Mouse (Mus musculus) thymus, postnatal 25 days (tissue): ENCODE results near the gene Get4.

Source experiments
- DNase-seq: peaks from one replicate; pipeline ENCODE4 v3.0.0; 2022

Gene Get4

GRCm38 (mm10) chr5:139285383-139286067, 33.4 kb downstream of the Get4 start:
- DNase-seq, result no peak

DNA sequence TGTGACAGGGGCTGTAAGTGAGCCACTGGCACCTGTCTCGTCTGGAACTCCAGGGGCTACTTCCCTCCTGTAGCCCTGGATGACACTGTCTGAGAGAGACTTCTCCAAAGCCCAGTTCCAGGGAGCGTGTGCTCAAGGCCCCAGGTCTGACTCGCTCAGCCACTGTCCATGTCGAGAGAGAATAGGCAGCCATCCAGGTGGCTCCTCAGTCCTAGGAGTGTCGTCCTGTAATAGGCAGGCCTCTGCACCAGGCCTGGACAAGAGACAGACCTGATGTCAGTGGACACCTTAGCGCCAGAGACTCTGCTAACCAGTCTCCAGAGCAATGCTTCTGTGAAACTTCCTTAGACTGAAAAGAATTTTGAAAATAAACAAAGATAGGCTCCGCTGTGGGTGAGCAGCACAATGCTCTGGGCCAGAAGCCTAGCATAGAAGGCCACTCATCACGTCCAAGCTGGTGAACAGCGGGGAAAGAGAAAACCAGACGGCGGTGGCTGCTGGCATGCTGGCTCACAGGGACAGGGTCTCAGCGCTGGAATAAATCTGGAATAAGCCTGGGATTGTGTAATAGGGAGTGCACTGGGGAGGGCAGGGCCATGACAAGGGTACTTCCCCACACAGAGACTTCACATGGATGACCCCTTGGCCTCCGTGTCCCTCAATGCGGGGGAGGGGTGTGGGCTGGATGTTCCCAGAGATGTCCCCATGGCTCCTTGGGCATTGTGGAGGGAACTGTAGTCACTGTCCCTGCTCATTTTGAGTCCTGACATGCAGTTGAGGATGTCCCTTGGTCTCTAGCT, 34.2 kb downstream of the Get4 start:
- no peak for DNase-seq

DNA sequence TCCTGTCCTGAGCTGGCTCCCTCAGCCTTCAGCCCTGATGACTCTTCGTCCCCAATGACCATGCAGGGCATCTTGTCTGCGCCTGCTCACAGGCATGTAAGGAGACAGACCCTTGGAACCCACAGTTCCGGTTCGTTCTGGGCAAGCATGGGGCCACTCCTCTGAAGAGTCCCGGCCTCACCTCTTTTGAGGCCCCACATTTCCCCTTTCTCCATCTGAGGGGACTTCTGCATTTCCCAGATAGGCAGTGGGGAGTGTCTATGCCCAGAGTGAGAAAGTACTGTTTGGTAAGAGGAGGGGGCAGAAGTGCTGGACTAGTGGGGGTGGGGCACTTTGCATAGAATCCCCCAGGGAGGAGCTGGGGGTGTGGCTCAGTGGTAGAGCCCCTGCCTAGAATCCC, 35.0 kb downstream of the Get4 start:
- no peak for DNase-seq

- no peak for DNase-seq
Observed at GRCm38 (mm10) chr5:139287787-139288186, 35.7 kb downstream of the Get4 start.

- no peak for DNase-seq
Observed at GRCm38 (mm10) chr5:139288591-139288990, 36.5 kb downstream of the Get4 start.

DNA sequence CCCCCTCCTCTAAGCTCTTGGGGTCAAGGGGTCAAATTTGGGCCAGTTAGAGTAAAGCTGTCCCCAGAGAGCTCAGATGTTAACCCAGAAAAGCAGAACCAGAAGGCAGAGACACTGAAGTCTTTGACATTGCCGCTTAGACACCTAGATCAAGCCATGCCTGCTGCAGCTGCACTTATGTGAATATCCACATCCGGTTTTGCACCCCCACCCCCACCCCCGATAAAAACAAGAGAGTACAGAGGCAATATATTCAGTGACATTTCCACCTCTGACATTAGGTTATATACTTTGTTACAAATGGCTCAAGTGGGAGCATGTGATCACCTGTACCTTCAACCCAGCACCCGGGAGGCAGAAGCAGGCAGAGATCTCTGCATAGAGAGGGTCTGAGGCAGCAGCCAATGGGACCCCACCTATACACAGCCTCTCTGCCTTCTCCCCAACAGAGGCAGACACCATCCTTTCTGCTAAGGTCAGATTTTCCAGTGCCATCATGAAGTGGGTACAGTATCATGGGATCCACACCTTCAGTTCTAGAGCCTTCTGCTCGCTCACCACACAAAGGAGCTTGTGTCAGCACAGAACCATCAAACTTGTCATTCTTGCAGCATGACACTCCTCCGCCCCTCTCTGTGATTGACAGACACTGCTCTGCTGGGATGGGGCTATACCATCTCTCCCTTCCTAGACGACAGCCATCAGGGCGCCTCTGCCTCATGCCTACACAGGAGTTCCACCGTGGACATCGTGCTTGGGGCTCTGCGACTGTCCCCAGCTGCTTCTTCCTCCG, 38.5 kb downstream of the Get4 start:
- DNase-seq, result no peak

GRCm38 (mm10) chr5:139291811-139292560, 39.9 kb downstream of the Get4 start:
- no peak for DNase-seq

DNA sequence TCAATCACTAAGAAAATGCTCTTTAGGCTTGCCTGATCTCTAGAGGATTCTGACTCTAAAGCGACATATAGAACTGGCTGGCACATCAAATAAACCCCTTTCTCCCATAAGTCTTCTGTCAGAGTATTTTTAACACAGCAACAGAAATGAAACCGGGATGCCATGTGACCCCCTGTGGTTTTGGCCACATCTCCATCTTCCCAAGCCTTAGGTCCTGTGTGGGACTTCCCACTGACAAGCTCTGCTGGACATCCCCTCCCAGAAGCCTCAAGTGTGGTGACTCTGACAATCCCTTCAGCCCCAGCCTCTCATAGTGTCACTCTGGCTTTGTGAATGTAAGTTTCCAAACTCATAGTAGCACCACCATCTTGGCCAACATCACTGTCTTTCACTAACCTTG, 42.0 kb downstream of the Get4 start:
- DNase-seq, result no peak

GRCm38 (mm10) chr5:139297092-139297491, 45.0 kb downstream of the Get4 start:
- DNase-seq, result no peak

- DNase-seq, result no peak
Observed at GRCm38 (mm10) chr5:139297745-139298144, 45.6 kb downstream of the Get4 start.

- no peak for DNase-seq
Observed at GRCm38 (mm10) chr5:139302101-139302500, 50.0 kb downstream of the Get4 start.

DNA sequence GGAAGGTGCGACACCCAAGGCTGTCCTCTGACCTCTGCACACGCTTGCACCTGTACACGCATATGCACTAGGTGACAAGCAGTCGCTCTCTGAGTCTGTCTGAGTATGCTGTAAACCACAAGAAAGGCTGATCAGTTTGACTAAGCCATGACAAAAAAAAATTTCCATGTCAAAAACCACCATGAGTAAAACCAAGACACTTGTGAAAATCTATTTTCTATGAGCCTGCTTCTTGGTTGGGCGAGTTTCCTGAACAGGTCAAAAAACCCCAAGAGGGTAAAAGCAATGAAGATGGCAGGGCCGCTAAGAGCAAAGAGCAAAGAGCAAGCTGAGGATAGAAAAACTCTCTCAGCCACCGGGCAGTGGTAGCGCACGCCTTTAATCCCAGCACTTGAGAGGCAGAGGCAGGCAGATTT, 51.5 kb downstream of the Get4 start:
- DNase-seq, result no peak

DNA sequence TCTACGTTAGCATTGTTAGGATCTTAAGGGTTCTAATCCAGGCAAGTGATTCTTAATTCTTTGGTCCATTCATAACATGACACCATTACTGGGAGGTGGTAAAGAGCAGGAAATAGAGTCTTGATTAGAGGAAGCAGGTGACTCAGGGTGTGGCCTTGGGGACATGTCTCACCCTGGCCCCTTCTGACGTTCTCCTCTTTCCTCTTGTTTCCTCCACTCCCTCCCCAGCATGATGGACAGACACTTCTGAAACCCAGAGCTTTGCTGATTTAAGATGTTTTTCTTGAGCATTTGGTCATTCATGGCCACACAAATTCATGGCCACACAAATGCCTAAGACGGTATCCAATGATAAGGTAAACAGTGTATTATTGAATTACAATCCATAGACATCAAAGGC, 57.8 kb downstream of the Get4 start:
- DNase-seq, result no peak

DNA sequence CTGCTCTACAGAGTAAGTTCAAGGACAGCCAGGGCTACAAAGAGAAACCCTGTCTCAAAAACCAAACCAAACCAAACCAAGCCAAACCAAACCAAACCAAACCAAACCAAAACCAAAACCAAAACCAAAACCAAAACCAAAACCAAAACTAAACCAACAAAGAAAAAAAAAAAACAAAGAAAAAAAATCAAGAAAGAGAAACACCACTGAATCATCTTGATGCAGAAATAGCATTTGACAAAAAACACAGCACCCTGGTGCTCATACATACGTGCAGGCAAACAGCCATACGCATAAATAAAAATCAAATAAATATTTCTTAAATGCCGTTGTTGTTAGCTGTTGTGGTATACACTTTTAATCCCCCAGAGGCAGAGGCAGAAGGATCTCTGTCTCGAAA, 58.4 kb downstream of the Get4 start:
- DNase-seq, result no peak

GRCm38 (mm10) chr5:139311822-139312221, 59.7 kb downstream of the Get4 start:
- no peak for DNase-seq

- no peak for DNase-seq
Observed at GRCm38 (mm10) chr5:139313536-139313935, 61.4 kb downstream of the Get4 start.

DNA sequence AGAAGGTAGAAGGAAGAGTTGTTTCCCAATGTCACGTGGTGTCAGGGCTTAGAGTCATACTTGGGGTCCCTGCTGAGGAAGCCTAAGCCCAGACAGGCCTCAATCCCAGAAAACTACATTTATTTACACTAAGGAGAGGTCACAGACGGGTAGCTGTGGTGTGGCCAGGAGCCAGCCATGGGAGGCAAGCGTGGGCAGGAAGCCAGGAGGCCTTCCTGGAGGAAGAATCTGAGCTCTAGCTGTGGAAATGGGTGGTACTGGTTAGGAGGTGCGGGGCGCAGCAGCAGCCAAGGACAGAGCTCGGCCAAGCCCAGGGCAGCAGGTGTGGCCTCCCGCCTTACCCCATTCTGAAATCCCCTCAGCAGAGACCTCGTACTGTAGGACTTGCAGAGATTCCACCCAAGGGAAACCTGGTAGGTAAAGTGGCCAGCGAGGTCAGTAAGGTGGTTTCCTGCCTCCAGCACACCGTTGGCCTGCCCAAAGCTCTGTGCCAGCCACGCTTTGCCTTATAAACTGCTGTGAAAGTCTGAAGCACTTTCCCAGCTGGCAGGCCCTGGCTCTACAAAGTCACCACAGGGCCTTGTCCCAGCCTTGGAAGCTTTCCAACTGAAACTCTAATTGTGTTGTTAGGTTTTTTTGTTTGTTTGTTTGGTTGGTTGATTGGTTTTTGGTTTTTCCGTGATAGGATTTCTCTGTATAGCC, 63.0 kb downstream of the Get4 start:
- no peak for DNase-seq

DNA sequence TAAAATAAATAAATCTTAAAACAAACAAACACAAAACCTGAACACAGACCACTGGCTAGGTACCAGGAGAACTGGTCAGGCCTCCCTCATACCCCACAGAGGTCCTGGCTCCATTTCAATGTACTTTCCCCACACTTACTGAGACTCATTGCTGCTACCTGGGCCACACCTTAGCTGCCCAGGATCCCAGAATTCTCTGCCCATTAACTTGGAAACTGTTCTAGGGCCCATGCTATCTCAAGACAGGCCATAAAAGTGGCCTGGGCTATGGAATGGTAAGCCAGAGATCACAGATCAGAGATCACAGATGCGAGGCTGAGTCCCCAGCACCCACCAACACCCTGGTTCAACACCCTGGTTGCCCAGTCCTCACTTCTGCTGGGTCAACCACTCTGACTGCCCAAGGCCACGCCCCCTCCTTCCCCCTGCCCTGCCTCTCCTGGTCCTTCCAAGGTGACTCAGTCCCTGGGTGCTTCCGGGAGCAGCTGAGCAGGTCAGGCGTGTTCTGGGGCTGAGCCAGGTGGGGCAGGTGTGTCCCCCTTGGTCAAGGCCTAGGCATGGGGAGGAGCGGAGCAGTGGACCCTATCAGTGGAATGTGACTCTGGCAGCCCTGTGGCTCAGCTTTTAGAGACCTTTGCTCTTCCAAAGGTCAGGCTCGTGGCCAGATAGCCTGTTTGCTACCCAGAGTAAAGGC, 65.0 kb downstream of the Get4 start:
- no peak for DNase-seq

GRCm38 (mm10) chr5:139317751-139318504, 65.8 kb downstream of the Get4 start:
- no peak for DNase-seq
